Mouse (Mus musculus) megakaryocyte progenitor cell, adult 5-6 weeks (primary cell): Measurements from ENCODE around the gene Gsk3a. TPM values are rescaled to one million over a fixed set of nuclear protein-coding genes. Genes with fewer than 3 reads are reported as not detected.

Experiments used
- ATAC-seq: replicated peaks from 2 replicates; pipeline ENCODE4 v1.8.0; 2016; ENCODE audit warnings: mild to moderate bottlenecking, moderate TSS enrichment, inconsistent platforms; ENCODE audit not compliant: poor library complexity
- total RNA-seq, 2 experiments: library from RNA; stranded (forward) in 1 of 2; stranded (reverse) in 1 of 2; fragments of 157-497, 149-512 nt in 1 of 2; fragments of 200-1000 nt in 1 of 2; gene quantifications; 2 replicates each; pipeline versions ENCODE4 v1.2.3 to v1.2.4; 2015 to 2017

Gene Gsk3a
- total RNA-seq, 2 experiments from 2014 or later, result 60.3 to 84.9 TPM

- ATAC-seq, result no peak
Observed at GRCm38 (mm10) chr7:25227523-25228300, 9.9 kb downstream of the Gsk3a start.

DNA sequence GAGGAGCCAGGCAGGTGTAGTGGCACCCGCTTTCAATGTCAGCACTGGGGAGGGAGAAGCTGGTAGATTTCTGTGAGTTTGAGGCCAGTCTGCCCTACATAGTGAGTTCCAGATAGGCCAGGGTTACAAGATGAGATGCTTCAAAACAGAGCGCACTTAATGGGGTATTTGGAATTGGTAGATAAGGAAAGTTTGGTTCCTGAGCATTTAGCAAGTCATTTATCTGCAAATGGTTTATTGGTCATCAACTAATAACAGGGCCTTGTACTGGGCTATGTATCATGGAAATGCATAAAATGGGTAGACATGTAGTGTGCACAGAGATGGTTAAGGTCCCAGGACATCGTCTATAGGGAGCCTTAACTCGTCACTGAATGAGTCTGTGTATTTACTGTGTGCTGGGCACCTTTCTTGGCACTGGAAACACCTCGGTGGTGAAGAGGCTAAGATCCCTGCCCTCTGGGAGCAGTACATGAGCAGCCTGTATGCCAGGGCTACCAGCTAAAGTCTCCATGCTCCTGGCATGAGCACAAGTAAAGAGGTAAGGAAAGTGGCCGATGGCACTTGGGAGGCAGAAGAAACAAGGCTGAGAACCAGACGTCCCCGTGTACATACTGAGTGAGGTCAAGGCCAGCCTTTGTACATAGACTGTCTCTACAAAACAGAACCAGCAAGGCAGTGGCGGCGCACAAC is 15.2 kb downstream of the Gsk3a start:
- ATAC-seq, result no peak

DNA sequence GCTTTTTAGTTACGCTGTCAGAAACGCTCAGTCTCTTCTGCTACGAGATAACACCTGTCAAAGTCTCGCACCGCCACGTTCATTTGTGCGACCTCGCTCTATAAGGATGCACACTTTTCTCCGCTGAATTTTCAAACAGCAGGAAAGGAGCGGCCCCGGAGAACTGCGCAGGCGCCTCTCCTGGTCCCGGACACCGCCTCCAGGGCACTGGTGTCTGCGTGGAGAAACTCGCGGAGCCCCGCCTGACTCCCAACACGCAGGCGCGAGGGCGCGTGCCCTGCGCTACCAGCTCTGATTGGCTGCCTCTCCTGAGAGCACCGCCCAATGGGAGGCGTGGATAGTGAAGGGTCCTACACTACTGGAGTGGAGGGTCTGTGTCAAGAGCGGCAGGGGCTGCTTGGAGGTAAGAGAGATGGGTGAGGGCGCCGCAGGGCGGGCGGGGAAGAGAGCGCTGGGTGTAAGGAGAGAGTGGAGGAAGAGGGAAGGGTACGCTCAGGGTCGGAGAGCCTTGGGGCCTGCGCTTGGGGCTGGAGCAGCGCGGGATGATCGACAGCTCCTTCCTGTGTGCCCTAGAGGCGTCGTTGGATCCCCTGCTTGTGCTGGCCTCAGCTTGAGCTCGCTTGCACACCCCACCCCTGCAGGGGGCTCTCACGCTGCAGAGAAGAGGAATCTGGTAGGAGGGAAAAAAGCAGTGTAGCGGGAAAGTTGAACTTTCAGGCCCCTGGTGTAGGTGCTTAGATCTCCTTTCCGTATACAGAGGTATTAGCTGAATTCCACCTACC is 16.4 kb downstream of the Gsk3a start, which contains the start of gene Zfp526:
Gene Zfp526, plus strand, starts transcription at position 324 of the 782 bp plus-strand sequence.
- peak; percentile 61 for ATAC-seq

DNA sequence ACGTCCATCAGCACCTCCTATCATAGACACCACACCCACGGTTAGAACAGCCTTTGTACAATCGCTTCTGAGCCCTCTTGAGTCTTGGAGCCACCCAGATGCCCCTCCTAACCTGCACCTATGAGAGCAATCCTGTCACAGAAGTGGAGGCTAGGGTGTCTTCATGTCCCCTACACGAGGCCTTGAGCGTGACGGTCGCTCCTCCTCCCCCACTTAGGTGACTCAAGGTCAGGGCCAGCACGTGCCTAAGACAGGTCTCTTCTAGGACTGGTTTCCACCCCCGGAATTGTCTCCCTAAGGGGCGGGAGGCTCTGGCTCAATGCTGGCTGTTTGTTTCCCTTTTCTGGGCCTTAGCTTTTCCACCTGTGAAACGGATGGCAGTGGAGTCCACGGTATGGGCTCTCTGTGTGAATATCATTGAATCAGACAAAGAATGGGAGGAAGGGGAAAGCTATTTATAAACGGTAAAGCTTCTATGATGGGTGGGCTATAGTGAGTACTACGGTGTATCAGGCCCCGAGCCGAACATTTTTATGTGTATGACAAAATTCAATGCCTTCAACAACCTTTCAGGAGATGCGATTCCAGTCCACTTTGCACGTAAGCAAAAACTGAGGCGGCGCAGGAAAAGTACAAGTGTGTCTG is 17.1 kb downstream of the Gsk3a start, which contains the start of gene Dedd2:
Gene Dedd2, minus strand, starts transcription at position 159 of the 645 bp plus-strand sequence.
- peak; percentile 13 for ATAC-seq

DNA sequence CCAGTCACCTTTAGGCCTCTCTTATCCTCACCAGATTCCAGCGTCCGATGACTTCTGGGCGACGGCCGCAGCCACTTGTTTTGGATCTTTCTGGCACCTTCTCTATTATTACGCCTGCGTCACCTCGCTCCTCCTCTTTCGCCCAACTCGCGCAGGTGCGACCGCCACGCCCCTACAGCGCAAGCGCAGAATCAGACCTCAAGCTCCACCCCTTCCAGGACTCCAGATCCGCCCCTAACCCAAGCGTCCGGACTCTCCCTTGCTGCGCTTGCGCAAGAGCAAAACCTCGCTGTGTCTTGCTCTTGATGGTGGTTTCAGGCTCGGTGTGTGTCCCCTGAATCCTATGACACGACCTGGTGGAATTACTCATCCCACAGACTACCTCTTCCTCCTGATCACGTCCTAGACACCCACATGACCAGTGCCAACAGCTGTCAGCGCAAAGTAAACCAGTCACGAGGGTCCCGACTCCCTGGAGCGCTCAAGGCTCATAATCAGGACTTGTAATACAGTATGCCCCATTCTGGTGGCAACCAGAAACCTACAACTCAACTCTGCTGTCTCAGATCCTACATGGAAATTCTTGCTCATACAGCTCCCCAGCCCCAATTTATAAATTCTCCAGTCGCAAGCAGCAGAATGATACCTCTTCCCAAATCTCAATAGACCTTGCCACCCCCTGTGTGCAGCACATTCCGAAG is 17.7 kb downstream of the Gsk3a start:
- peak; percentile 59 for ATAC-seq

- no peak for ATAC-seq
Observed at GRCm38 (mm10) chr7:25219416-25219750, 18.3 kb downstream of the Gsk3a start.

GRCm38 (mm10) chr7:25218705-25219415 is 18.8 kb downstream of the Gsk3a start:
- peak; percentile 13; the same call in 1 of the 2 replicates for ATAC-seq

- 0 out of 2 replicates have a peak, but pooled peaks have one; percentile 5 for ATAC-seq
Observed at GRCm38 (mm10) chr7:25217653-25218395, 19.8 kb downstream of the Gsk3a start.

DNA sequence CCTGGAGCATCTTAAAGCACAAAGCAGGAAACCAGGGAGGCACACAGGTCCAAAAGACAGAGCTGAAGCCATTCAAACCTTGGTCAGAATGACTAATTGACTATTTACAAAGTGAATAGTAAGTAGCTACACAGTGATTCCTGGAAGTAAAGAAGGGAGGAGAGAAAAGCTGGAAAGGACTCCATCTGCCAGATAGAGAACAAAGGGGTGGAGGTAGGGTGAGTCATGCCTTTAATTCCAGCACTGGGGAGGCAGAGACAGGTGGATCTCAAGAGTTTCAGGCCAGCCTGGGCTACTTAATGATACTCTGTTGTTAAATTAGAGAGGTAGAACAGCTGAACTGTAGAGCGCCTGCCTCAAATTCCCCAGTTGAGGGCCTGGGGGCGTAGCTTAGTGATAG is 23.5 kb downstream of the Gsk3a start:
- no peak for ATAC-seq

GRCm38 (mm10) chr7:25213099-25213498 is 24.6 kb downstream of the Gsk3a start:
- peak; percentile 82 for ATAC-seq

DNA sequence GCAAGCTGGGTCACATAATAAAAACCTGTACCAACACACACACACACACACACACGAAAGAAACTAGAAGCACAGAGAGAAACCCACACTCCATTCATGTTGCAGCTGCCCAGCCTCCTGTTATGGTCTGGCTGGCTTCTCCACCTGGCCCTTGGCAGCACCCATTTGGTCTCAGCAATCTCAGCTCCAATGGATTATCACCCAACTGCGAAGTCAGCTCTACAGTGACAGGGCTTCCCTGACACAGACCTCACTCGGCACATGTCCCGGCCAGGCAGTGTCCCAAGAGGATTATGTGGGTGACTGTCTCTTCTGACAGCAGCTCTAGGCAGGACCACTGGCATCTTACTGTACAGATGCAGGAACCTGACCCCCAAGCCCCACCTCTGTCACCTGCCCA is 27.2 kb downstream of the Gsk3a start:
- ATAC-seq, result no peak

- ATAC-seq, result no peak
Observed at GRCm38 (mm10) chr7:25209161-25209622, 28.5 kb downstream of the Gsk3a start.

- no peak for ATAC-seq
Observed at GRCm38 (mm10) chr7:25206094-25206830, 31.4 kb downstream of the Gsk3a start.

DNA sequence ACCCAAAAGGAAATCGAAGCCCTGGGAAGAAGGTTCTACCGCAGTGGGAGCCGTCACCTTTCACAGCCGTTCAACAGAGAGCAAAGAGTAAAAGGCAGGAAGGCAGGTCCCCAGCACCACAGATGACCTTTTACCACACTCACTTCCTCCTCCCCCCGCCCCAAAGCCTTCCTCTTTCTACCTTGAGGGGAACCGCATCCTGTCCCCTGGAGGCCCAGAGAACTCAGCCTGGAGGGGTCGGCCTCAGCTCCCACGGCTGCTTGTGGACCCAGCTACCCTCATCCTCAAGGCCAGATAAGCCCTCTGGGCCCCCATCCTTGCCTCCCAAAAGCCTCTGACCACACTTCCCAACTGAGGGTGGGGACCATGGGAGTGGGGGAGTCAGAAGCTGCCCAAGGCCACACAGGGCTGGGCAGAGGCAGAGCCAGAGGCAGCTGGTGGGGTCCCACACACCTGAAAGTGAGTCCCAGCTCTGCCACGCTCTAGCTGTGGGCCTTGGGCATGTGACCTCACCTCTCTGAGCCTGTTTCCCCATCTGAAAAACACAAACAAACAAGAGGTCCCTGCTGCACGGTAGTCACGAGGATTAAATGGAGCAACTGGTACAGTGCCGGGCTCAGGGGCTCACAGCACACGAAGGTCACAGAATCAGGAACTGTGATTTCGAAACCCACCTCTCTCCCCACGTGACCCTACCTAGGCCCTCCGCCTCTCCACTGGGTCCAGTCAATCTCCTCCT is 32.1 kb downstream of the Gsk3a start:
- peak; percentile 72 for ATAC-seq

DNA sequence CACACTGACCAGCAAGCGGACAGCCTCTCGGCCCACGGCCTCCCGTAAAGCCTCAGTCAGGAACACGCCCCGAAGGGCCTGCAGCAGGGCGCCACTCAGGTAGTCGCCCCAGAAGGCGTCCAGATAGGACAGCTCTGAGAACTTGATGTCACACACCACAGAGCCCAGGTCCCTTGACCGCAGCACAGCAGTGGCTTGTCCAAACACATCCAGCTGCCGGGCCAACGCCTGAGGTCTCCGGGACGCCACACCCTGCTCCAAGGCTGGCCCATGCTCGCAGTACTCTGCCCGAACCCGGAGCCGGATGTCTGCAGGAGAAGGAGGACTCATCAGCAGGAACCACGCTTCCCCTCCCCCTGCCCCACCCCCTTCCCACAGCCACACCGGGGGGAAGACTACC is 34.0 kb downstream of the Gsk3a start:
- no peak for ATAC-seq

DNA sequence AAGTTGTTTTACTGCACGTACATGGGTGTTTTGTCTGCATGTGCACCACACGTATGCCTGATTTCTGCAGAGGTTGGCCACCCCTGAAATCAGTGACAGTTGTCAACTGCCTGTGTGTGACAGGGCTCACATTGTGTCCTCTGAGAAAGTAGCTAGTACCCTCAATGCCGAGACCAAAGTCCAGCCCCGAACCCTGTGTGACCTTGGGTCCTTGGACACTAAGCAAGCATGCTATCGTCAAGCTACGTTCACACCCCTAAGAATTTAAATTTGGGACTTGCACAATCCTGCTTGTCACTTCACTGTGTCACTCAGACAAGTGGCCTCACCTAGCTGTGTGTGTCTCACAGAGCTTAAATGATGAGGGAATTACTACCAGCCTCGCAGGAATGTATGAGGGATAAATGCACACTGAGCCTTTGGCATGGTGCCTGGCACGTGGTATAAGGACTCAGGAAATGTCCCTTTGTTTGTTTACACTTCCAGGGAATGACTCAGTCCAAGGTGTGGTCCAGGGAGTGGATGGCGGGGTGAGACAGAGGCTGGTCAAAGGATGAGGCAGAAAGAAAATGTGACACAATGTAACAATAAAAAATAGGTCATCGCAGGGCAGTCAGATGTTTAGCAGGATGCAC is 40.1 kb downstream of the Gsk3a start:
- ATAC-seq, result no peak

- ATAC-seq, result peak; percentile 47
Observed at GRCm38 (mm10) chr7:25196107-25196506, 41.5 kb downstream of the Gsk3a start.
